Mouse (Mus musculus) lung, embryonic 14.5 days (tissue): ENCODE measurements around the gene Etfbkmt. TPM values are rescaled to one million over a fixed set of nuclear protein-coding genes. Genes with fewer than 3 reads are reported as not detected.

Experiments used
- ATAC-seq: fragments of 200-750 bp; cut with Nextera tagmentation; 2 replicates; pipeline ENCODE4 v1.8.0; 2017; ENCODE audit warnings: mild to moderate bottlenecking, moderate TSS enrichment, moderate library complexity; ENCODE audit not compliant: insufficient read depth
- DNase-seq: peaks from one replicate; pipeline ENCODE4 v3.0.0-alpha.2; 2015
- H3K27ac ChIP-seq: fragments of 300-500 bp; sonication (generic); 2 replicates; pipeline ENCODE4 v1.5.1; 2014; ENCODE audit warnings: low read depth, mild to moderate bottlenecking, moderate library complexity
- H3K27me3 ChIP-seq: fragments of 300-500 bp; sonication (generic); 2 replicates; pipeline ENCODE4 v1.6.1; 2014; ENCODE audit warnings: low read length, control low read depth; ENCODE audit not compliant: insufficient read depth
- H3K36me3 ChIP-seq: fragments of 300-500 bp; sonication (generic); 2 replicates; pipeline ENCODE4 v1.6.1; 2014; ENCODE audit warnings: control low read depth; ENCODE audit not compliant: insufficient read depth
- H3K4me1 ChIP-seq: fragments of 300-500 bp; sonication (generic); 2 replicates; pipeline ENCODE4 v1.6.1; 2014; ENCODE audit warnings: antibody characterized with exemption, control low read depth; ENCODE audit not compliant: insufficient read depth
- H3K4me2 ChIP-seq: fragments of 300-500 bp; sonication (generic); 2 replicates; pipeline ENCODE4 v1.6.1; 2014; ENCODE audit warnings: mild to moderate bottlenecking
- H3K4me3 ChIP-seq: fragments of 300-500 bp; sonication (generic); 2 replicates; pipeline ENCODE4 v1.5.1; 2014; ENCODE audit warnings: low read depth, low read length
- H3K9ac ChIP-seq: fragments of 300-500 bp; sonication (generic); 2 replicates; pipeline ENCODE4 v1.6.1; 2014
- H3K9me3 ChIP-seq: fragments of 300-500 bp; sonication (generic); 2 replicates; pipeline ENCODE4 v1.6.1; 2016; ENCODE audit warnings: low read depth, low read length, control low read depth
- CTCF ChIP-seq: IDR thresholded peaks from 2 replicates; pipeline ENCODE4 v1.5.1; 2016; ENCODE audit warnings: antibody characterized with exemption, low read depth
- polyA plus RNA-seq: library from polyadenylated mRNA; unstranded; fragments of >200 nt; fragmentation: Nextera tagmentation; extraction: Ambion mirVana; gene quantifications from 2 replicates; pipeline ENCODE4 v1.2.1, GENCODE M21; 2014

Gene Etfbkmt
- polyA plus RNA-seq, 1 experiment from 2014 or later = 13.7 TPM

DNA sequence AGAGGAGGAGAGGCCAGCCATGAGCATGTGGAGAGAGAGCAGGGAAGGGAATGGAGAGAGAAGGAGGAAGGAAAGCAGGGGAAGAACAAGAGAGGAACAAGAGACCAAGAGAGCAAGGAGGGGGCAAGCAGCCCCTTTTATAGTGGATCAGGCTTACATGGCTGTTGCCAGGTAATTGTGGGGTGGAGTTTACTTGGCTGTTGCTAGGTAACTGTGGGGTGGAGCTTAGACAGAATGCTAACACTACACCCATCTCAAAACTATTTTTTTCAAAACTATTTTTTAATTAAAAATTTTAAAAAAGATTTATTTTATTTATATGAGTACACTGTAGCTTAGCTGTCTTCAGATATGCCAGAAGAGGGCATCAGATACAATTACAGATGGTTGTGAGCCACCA lies 58.9 kb downstream of the Etfbkmt start:
- Histone ChIP-seq H3K36me3 (no peaks in the 10 kb centered on the region), H3K9me3 (no peaks in the 10 kb centered on the region), H3K4me2 (no peak overlapping the region), H3K4me3 (no peak overlapping the region), H3K9ac (no peak overlapping the region), H3K27ac (no peak overlapping the region), H3K4me1 (no peaks in the 10 kb centered on the region), H3K27me3 (no peaks in the 10 kb centered on the region)
- no peak for TF ChIP-seq CTCF
- ATAC-seq = no peak
- DNase-seq = no peak

Other genes starting within 250 kb of the Etfbkmt start
- gene Caprin2, start 243.6 kb upstream of the Etfbkmt start, polyA plus RNA-seq = 10.4 and 11.2 TPM in 2 replicates
- gene Sinhcaf, start 193.4 kb upstream of the Etfbkmt start, polyA plus RNA-seq = 150 and 151 TPM in 2 replicates
- 6.7 and 9.8 TPM in 2 replicates for gene Dennd5b, start 38.2 kb upstream of the Etfbkmt start, polyA plus RNA-seq
- gene Gm10203, start 9.7 kb upstream of the Etfbkmt start, polyA plus RNA-seq = not detected in 2 replicates
- gene Amn1, start 48.9 kb downstream of the Etfbkmt start, polyA plus RNA-seq = 28.2 and 30.2 TPM in 2 replicates
- 48.0 and 50.5 TPM in 2 replicates for gene Resf1, start 169.6 kb downstream of the Etfbkmt start, polyA plus RNA-seq